Mouse (Mus musculus) embryonic stem cell, embryonic (primary cell): Measurements from ENCODE around the gene Gabrr3.

Experiments
- CTCF ChIA-PET, 4 experiments: fragments of 300-600 bp in 2 of 4; fragments of 350-600 bp in 2 of 4; sonication (Branson Sonifier 250); formaldehyde crosslinking; loops; one replicate each; lab custom pipeline; 2022; ENCODE audit warnings: inconsistent platforms in 2 of 4; lab: Charles Lee
- POLR2A ChIA-PET, 4 experiments: fragments of 300-600 bp in 2 of 4; fragments of 350-600 bp in 2 of 4; sonication (Branson Sonifier 250); formaldehyde crosslinking; loops; one replicate each; lab custom pipeline; 2022; ENCODE audit warnings: antibody characterized with exemption in 4 of 4, inconsistent platforms in 1 of 4; lab: Charles Lee

Gabrr3 gene

DNA sequence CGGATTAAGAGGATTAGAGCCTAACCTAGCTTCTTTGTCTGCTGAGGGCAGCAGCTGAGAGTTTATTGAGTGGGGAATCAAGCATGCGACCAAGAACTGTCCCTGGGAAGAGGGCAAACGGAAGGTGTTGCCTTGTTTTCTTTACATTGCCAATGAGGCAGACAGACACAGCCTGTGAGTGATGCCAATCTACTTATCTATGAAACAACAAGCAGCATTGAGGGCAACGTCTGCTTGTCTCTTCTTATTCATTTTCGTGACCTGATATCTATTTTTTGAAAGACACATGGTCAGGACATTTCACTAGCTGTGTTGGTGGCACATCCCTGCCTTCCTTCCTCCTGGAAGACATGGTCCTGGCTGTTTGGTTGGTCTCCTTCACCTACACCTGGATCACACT, at the start of gene Gabrr3:
Gene Gabrr3, plus strand, starts transcription at position 301 of the 400 bp plus-strand sequence.
- ChIA-PET CTCF (no interaction called here), POLR2A (no interaction called here)

- POLR2A ChIA-PET, result no interaction called here
- CTCF ChIA-PET, result no interaction called here
Measured at GRCm38 (mm10) chr16:59363893-59364292, 43.2 kb upstream of the Gabrr3 start, which contains the start of gene Olfr209. Gene Olfr209 (minus strand): TSS chr16:59363993.

- CTCF ChIA-PET, result interaction anchor here in 1 of 4 experiments (1.1 kb wide), 1 partner anchor 10 kb away, joined by 3 read pairs; no protein-coding TSS in a partner anchor
- POLR2A ChIA-PET, result no interaction called here
Measured at GRCm38 (mm10) chr16:59393300-59393699, 13.8 kb upstream of the Gabrr3 start.

DNA sequence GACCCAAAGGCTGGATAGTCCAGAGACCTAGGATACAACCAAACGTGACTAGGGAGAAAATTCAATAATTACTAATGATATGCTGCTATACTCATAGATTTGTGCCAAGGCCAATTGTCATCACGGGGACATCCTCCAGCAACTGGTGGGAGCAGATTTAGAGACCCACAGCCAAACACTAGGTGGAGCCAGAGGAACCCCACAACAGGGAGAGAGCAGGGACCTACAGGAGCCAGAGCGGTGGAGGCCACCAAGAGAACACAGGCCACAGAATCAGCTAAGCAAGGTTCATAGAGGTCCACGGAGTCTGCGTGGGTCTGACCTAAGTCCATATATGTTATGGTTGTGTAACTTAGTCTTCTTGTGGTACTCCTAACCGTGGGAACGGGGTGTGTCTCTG, 6.0 kb upstream of the Gabrr3 start:
- ChIA-PET POLR2A (interaction anchor here in 1 of 4 experiments (0.5 kb wide), 1 partner anchor 118 kb away, joined by 6 read pairs; no protein-coding TSS in a partner anchor), CTCF (no interaction called here)

GRCm38 (mm10) chr16:59401985-59402384, 5.1 kb upstream of the Gabrr3 start:
- ChIA-PET CTCF (interaction anchor here in 1 of 4 experiments (1.4 kb wide), 1 partner anchor 947 kb away, joined by 3 read pairs; no protein-coding TSS in a partner anchor), POLR2A (no interaction called here)

GRCm38 (mm10) chr16:59403684-59404083, 3.4 kb upstream of the Gabrr3 start:
- CTCF ChIA-PET, result interaction anchor here in 1 of 4 experiments (0.6 kb wide), 2 partner anchors 11 to 193 kb away, joined by 3 to 4 read pairs; no protein-coding TSS in a partner anchor
- POLR2A ChIA-PET, result no interaction called here

GRCm38 (mm10) chr16:59404798-59405197, 2.3 kb upstream of the Gabrr3 start:
- POLR2A ChIA-PET, result no interaction called here
- CTCF ChIA-PET, result interaction anchor here in 2 of 4 experiments (0.6 to 0.7 kb wide), 2 partner anchors 310 to 1407 kb away, joined by 3 to 6 read pairs; no protein-coding TSS in a partner anchor

DNA sequence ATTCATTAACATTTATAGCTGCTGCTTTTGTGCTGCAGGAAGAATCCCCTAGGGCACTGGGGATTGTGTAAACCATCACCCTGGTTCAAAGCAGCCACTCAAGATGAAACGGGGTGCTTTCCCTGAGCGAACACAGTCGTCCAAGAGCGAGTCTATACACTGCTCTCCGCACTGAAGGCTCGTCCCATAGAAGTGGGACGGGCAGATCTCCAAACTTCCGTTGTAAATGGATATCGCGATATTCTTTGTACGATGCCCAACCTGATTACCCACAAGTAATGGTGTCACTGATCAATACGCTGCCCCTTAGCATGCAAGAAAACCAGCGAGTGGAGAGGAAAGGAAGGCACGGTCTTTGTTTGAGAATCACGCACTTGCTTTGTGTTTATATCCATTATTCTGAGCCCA, 2.2 kb downstream of the Gabrr3 start:
- CTCF ChIA-PET, result interaction anchor here in 2 of 4 experiments (0.5 to 0.7 kb wide), 2 partner anchors 12 to 1658 kb away, joined by 3 to 6 read pairs; no protein-coding TSS in a partner anchor
- POLR2A ChIA-PET, result no interaction called here

- CTCF ChIA-PET, result interaction anchor here in 1 of 4 experiments (1.1 kb wide), 1 partner anchor 12 kb away, joined by 3 read pairs; no protein-coding TSS in a partner anchor
Measured at GRCm38 (mm10) chr16:59409800-59410199, 2.7 kb downstream of the Gabrr3 start.

GRCm38 (mm10) chr16:59413475-59413874, 6.3 kb downstream of the Gabrr3 start:
- POLR2A ChIA-PET, result no interaction called here
- CTCF ChIA-PET, result no interaction called here

More at GRCm38 (mm10) chr16:59409800-59410199, 2.7 kb downstream of the Gabrr3 start:
- POLR2A ChIA-PET, result no interaction called here

GRCm38 (mm10) chr16:59420237-59420866, 13.2 kb downstream of the Gabrr3 start:
- POLR2A ChIA-PET, result interaction anchor here in 1 of 4 experiments (0.7 kb wide), 1 partner anchor 413 kb away, joined by 7 read pairs; no protein-coding TSS in a partner anchor
- CTCF ChIA-PET, result interaction anchor here in 3 of 4 experiments (0.7 to 0.9 kb wide), 3 partner anchors 9 to 798 kb away, joined by 3 to 16 read pairs (median 5); no protein-coding TSS in a partner anchor

DNA sequence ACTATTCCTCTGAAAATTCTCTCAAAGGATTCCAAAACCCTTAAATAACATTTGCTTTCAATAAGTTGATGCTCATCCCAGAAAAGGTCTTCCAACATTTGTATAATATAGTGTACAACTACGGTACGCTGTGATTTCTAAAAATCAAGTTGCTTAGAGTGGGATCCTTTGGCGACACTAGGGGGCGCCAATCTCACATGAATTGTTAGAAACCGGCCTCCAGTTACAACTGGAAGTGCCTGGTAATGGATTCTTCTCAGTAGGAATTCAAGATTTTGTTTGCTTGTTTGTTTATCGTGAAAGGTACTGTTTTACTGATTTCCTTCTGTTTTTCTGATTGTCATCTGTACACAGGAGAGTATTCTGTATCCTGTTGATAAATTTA, 13.7 kb downstream of the Gabrr3 start:
- CTCF ChIA-PET, result interaction anchor here (0.7 to 1.5 kb wide), 6 partner anchors 10 to 799 kb away, joined by 3 to 16 read pairs (median 3); no protein-coding TSS in a partner anchor
- POLR2A ChIA-PET, result interaction anchor here in 1 of 4 experiments (0.7 kb wide), 1 partner anchor 412 kb away, joined by 7 read pairs; no protein-coding TSS in a partner anchor

DNA sequence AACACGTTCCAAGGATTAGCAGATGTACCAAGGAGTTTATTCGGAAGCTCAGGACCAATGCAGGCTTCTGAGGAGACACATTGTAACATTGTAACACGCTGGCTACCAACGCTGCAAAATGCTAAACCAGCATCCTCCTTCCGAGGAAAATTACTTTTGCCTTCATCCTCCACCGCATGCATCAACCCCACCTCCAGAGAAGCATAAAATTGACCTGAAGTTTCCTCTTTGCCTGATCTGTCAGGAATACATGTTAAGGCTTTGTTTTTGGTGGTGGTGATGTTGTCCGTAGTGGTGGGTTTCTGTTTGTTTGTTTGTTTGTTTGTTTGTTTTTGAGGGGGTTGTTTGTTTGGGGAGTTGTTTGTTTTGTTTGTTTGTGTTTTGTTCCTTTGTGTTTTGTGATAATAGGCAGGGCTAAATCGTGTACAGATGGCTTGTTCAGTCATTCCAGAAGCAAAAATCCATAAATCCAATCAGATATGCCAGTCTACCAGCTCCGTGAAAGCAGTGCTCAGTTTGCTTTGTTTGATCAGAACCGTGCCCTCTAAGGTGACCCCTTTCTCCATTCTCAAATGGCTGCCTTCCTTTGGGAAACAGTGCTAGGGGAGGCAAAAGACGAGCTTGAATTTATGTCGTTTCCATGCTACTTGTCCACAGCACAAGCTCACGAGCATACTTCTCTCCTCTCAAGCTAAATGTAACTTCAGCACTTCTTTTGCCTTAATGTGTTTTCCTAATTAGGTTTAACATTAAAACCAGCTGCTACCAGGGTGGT, 14.6 kb downstream of the Gabrr3 start:
- ChIA-PET CTCF (interaction anchor here in 3 of 4 experiments (0.6 to 1.5 kb wide), 9 partner anchors 12 to 346 kb away, joined by 3 to 4 read pairs (median 3); no protein-coding TSS in a partner anchor), POLR2A (no interaction called here)

DNA sequence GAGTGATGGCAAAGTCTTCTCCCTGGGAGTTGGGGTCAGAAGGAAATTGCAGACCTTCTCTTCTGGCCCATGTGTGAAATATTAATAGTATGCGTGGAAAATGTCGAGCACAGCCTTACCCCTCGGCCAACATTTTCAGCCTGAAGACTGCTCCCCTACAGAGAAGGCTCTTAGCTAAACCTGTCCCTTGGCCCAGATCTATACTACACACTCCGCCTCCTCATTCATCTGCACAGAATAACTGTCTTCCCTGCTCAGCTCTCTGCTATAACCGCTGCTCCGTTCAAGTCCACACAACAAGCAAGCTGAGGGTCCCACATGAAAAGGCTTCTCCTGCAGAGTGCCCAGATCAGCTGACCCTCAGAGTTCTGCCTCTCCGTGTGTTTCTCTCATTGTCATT, 20.8 kb downstream of the Gabrr3 start:
- ChIA-PET POLR2A (no interaction called here), CTCF (no interaction called here)

DNA sequence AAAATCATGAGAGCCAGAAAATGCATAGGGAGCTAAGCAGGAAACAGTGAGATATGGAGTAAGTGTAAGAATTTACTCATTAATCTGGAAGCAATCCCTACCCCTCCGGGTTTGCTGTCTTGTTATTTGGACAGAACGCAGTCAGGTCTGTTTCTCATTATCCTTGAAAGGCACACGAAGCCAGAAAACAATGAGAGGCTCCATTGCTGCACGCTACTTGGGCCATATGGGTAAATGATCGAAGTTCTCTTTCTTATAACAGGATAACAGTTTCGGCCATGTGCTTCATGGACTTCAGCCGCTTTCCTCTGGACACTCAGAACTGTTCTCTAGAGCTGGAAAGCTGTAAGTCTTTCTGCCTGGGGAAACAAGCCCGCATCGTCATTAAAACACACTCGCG, 26.0 kb downstream of the Gabrr3 start:
- ChIA-PET CTCF (no interaction called here), POLR2A (no interaction called here)

- ChIA-PET POLR2A (no interaction called here), CTCF (no interaction called here)
Measured at GRCm38 (mm10) chr16:59444880-59445559, 37.9 kb downstream of the Gabrr3 start.

GRCm38 (mm10) chr16:59448181-59448580, 41.0 kb downstream of the Gabrr3 start:
- POLR2A ChIA-PET, result no interaction called here
- CTCF ChIA-PET, result interaction anchor here in 3 of 4 experiments (1.0 to 1.6 kb wide), 4 partner anchors 169 to 191 kb away, joined by 3 to 8 read pairs (median 4); partner anchors contain the start of gene Arl6 (in 1 of the 3)

GRCm38 (mm10) chr16:59449092-59449491, 42.0 kb downstream of the Gabrr3 start:
- POLR2A ChIA-PET, result interaction anchor here in 2 of 4 experiments (0.6 to 1.0 kb wide), 3 partner anchors 12 to 171 kb away, joined by 3 to 6 read pairs (median 3); no protein-coding TSS in a partner anchor

More at GRCm38 (mm10) chr16:59449092-59449491, 42.0 kb downstream of the Gabrr3 start:
- CTCF ChIA-PET, result interaction anchor here in 2 of 4 experiments (0.5 to 1.6 kb wide), 5 partner anchors 26 to 190 kb away, joined by 3 to 17 read pairs (median 4); partner anchors contain the start of gene Arl6 (in 1 of the 2)
